Mouse (Mus musculus) kidney, postnatal 14 days (tissue): ENCODE measurements around the gene N4bp2.
"Not testable (repeated sequence)": the region's sequence is repeated elsewhere in the genome, so short reads cannot be mapped to it uniquely, and the experiment has no call there.

Experiments used
- DNase-seq: peaks from one replicate; pipeline ENCODE4 v3.0.0; 2022; ENCODE audit warnings: mixed read lengths

The N4bp2 gene

DNA sequence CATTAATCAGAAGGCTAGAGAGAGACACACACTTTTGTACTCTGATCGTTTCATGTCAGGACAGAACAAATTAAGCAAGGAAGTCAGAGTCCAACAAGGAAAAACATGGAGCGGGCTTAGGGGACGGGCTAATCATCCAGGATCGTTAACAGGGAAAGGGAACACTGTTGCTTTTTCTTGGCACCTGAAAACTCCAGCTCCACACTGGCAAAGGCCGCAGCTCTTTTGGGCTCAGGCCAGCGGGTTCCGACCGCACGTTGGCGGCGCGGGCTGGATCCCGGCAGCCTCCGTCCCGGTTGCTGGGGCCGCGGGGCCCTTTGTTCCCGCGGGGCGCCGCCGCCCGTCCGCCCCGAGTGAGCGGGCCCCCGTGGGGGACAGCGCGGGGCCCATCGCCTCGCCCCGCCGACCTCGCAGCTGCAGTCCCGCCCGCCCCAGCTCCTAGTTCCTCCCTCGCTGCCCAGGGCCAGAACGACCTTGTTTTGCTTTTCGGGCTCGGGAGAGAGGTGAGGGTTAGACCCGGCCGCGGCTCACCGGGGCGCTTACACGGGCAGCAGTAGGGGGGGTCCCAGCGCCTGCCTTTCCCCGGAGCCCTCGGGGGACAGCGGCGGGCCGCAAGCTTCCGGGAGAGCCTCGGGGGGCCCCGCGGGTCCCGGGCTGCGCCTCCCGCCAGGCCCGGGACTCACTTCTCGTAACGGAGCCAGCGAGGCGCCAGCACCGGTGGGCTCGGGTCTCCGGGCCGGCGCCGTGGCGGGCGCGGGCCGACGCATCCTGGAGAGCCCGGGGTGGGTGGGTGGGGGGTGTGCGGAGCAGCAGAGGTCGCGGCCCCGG lies at the start of gene N4bp2:
Gene N4bp2, plus strand, starts transcription at position 434 of the 828 bp plus-strand sequence.
- DNase-seq: peak; percentile 87

DNA sequence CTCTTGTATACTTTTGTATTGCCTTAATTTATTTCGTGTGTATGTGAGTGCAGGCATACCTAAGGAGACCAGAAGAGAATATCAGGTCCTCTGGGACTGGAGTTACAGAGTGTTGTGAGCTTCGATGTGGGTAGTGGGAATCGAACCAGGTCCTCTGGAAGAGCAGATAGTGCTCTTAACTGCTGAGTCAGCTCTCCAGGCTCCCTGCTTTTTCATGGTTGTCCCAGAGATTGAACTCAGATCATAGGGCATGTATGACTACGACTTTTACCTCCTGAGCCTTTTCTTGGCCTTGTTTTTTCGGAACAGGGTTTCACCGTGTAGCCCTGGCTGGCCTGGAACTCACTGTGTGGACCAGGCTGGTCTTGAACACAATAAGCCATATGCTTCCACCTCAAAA lies 48.2 kb upstream of the N4bp2 start:
- no peak for DNase-seq

DNA sequence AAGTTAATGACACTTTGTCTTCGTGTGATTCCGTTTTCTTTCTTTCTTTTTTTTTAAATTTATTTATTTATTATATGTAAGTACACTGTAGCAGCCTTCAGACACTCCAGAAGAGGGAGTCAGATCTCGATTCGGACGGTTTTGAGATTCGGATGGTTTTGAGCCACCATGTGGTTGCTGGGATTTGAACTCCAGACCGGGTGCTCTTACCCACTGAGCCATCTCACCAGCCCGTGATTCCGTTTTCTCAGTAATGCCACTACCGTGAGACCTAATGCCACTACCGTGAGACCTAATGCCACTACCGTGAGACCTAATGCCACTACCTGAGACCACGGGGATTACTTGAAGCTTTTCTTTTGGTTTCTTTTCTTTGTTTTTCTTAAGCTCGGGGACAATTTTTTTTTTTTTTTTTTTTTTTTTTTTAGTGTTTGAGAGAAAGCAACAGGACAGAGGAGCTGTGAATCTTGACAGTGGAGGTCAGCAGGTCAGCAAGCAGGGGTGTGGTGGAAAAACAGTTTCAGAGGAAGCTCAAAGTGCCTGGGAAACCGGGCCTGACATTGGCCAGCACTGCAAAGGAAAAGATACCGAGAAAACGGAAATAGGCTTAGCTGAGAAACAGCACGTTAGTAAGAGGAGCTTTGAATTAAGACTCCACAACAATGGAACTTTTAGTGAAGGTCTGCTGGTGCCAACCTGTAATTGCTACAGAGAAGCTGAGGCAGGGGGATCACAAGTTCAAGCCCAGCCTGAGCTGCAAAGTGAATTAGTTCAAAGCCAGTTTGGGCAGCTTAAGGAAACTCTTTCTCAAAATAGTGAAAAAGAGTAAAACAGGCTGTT lies 46.0 kb upstream of the N4bp2 start:
- peak; percentile 20 for DNase-seq

DNA sequence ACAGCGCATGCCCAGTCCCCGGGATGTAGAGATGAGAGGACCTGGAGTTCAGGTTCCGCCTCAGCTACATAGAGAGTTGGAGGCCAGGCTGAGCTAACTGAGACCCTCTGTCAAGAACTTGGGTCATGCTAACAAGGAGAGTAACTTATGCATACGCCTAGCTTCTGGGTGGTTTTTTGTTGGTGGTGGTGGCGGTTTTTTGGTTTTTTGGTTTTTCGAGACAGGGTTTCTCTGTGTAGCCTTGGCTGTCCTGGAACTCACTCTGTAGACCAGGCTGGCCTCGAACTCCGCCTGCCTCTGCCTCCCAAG lies 45.5 kb upstream of the N4bp2 start:
- not testable (repeated sequence) for DNase-seq

DNA sequence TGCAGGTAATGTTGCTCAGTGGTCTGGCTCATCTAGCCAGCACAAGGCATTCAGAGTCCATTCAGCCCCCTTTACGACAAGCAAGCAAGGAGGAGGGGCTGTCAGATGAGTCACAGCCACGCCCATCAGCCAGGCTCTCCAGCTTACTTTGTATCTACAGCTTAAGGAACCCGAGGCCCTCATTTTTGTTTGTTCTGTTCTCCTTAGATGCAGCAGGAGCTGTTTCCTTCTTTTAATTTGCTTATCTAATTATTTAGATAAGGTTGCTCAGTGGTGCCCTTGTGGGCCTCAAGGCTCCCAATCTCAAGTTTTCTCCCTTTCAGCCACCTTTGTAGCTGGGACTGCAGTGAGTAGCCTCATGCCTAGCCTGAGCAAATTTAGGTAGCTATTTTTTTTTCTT lies 45.0 kb upstream of the N4bp2 start:
- no peak for DNase-seq

DNA sequence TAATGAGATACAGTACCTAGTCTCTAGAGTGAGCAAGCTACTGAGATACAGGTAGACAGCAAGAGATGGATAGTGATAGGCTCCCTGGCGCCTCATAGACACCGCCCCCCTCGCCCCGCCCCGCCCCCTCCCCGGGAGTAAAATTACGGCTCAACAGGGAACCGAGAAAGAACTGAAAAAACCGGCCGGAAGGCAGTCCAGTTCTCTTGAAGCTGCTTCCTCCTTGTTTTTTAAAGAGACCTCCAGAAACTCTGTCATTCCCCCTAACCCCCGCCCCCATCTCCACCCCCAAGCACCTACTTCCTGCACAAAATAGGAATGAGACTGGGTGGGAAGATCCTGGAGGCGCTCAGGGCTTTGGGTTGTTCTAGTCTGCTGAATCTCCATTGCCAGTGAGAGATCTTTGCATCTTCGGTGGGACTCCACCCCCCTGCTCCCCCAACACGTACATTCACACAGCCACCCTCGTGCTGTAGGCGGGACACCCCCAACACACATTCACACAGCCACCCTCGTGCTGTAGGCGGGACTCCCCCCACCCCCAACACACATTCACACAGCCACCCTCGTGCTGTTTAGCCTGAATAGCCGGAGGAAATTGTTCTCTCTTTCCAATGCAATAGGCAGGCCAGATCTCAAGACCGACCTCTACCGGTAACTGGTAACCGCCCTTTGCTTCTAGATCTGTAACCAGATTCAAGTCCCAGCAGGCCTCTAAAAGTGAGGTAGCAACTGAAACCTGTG lies 38.8 kb upstream of the N4bp2 start:
- DNase-seq: peak; percentile 77

DNA sequence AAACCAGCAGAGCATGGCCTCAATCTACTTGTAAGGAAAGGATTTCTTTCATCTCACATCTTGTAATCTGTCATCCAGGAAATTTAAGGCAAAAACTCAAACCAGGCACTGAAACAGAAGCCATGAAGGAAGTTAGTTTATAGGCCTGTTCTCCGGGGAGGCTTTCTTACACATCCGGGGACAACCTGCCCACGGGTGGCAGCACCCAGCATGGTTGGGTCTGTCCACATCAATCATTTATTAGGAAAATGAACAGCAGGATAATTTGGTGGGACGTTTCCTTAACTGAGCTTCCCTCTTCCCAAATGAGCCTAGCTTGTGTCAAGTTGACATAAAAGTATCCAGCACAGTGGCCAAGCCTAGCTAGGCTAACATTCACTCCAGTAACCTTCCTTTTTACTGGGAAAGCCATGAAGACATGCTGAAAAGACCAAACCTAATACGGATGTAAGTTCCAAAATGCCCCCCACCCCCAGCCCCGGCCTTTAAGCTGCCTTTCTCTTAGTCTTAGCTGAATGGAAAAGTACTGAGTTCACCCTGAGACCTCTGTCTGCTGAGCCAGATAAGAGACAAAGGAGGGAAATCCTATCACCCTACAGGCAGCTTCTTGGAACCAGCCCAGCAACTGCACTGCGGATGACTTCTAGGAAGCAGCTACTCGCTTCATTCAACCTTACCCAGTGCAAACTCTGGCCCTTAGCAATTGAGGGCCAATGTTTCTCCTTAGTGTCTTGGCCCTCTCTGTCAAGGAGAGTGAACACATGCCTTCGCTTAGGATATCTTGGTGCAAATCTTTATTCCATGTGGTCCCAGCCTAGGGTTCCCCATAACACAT lies 31.9 kb upstream of the N4bp2 start:
- DNase-seq: peak; percentile 81

DNA sequence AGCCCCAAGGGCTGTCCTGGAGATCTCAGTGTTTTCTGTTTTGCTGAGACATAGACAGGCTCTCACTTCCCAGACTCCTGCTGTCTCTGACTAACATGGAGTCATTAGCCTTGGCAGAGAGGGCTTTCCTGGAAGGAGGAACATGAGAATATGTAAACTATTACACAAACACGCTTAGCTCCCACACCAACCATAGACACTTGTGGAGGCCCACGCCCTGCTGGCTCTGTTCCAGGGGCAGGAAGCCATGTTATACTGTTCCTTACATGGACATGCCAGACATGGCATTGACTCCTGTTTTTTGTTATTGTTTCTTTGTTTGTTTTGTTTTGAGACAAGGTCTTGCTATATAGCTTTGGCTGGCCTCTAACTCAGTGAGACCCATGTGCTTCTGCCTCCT lies 27.7 kb upstream of the N4bp2 start:
- DNase-seq: no peak

DNA sequence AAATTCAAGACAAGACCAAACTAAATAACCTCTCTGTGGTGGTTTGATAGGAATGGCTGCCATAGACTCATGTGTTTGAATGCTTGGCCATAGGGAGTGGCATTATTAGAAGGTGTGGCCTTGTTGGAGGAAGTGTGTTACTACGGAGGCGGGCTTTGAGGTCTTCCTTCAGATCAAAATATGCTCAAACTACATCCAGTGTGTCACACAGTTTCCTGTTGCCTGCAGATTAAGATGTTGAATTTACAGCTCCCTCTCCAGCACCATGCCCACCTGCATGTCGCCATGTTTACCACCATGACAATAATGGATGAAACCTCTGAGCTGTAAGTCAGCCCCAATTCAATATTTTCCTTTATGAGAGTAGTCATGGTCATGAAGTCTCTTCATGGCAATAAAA lies 24.0 kb upstream of the N4bp2 start:
- DNase-seq: no peak

DNA sequence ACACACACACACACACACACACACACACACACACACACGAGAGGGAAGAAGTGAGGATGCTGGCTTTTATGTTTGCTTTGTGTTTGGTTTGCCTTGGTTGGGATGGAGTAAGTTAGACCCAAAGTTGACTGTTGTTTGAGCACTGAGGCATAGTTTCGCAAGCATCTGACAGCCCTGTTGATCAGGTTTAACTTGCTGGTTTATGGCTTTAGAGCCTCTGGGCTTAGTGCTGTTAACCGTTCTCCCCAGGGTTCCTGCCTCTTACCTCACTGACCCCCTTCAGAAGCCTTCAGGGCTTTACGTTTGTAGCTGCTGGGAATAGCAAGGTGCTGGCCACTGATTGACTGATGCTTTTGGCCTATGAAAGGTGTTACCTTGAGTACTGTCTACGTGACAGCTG lies 16.4 kb upstream of the N4bp2 start:
- DNase-seq: no peak

DNA sequence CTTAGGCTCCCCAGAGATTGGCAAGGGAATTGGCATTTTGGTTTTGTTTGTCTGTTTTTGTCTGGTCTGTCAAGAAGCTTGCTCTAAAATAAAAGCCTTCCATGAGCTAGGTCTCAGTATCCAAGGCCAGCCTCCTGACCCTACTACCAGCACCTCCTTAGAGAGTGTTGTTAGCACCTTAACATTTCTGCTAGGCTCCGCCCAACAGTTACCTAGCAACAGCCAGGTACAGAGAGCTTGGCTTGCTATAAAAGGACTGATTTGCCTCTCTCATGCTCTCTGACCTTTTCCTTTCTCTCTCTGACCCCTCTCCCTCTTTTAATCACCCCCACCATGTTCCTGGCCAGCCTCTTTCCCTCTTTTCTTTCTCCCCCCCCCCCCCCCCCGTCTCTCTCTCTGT lies 14.9 kb upstream of the N4bp2 start:
- DNase-seq: no peak

DNA sequence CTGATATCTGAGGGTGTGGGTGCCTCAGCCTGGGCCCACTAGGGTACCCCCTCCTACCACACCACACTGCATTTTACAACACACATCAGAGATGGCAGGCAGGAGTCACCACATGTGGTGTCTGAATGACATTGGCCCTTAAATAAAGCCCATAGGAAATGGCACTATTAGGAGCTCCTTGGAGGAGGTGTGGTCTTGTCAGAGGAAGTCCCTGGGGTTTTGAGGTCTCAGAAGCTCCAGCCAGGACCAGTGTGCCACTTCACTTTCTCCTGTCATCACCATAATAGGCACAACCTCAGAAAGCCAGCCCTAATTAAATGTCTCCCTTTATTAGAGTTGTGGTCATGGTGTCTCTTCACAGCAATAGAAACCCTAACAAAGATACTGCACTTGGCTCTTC lies 14.4 kb upstream of the N4bp2 start:
- no peak for DNase-seq

DNA sequence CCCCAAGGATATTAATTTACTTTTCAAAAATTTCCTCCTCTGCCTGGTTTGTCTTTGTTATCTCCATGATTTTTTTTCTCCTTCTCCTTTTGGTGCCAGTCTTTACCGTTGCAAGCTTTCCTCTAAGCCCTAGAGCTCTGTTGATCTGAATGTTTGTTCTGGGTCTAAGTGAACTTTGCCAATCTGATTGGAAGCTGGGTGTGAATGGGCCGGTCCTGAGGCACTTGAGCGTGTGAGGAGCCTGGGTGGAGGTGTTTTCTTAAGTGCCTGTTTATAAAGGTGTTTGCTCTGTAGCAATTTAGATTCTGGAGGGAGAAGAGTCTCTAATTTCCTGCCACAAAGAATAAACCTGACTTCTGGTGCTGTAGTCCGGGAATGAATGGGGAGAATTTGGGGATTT lies 11.3 kb upstream of the N4bp2 start:
- DNase-seq: no peak

DNA sequence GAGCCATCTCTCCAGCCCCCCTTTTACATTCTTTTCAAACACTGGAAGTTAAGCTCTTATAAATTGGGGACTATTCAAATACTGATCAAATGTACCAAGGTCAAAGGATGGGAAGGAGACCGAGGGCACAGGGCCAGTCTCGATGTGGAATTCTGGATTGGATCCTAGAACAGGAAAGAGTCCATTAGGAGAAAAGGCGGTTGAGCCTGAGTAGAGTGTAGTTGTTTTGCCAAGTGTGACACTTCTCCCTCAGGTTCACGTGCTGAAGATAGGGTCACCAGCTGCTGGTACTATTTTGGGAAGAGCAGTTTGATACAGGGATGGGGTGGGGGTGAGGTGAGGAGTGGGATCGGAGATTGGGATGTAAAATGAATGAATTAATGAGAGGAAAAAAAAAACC lies 7.5 kb upstream of the N4bp2 start:
- no peak for DNase-seq

DNA sequence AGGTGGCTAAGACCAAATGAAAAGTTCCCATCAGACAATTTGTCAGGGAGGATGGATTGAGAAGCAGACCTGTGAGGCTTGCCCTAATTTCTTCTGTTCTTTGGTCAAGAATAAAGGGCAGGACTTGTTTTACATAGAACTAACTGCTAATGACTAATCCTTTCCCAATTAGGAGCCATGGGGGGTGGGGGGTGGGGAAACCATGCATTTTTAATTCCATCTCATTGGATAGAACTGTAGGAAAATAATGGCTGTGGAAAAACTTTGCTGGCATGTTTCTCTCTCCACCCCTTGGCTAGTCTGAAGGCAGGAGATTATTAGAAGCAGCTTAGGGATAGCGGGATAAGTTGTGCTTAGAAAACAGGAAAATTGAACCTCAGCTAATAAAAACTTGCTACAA lies 6.2 kb upstream of the N4bp2 start:
- DNase-seq: no peak

DNA sequence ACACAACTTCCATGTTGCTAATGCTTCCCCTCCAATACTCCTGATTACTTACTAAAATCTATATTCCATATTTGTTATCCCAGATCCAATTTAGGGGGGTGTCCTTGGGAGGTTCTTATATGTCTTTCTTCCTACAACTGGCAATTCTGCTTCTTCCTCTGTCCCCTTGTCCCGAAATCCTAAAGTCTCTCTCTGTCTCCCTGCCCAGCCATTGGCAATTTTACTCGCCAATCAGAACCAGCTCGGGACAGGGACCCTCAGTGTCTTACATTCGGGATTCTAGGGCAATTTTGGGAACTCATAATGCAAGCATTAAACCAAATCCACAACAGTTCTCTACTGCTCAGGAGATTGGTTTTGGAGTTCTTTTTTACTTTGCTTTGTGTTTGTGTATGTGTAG lies 3.3 kb upstream of the N4bp2 start:
- no peak for DNase-seq

DNA sequence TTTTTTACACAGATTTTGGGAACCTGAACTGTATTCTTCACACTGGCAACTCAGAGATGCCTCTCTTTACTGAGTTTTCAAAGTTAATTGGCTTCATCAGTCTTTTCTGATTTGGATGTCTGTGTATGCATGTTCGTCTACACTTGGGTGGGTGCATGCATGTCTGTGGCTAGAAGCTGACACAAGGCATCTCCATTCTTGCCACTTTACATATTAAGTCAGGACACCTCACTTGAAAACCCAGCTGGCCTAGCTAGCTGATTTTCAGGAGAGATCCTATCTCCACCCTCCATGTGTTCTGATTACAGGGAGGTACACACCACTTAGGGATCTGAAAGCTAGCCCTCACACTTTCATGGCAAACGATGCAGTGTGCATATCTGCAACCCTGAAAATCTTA lies 2.7 kb upstream of the N4bp2 start:
- DNase-seq: no peak

DNA sequence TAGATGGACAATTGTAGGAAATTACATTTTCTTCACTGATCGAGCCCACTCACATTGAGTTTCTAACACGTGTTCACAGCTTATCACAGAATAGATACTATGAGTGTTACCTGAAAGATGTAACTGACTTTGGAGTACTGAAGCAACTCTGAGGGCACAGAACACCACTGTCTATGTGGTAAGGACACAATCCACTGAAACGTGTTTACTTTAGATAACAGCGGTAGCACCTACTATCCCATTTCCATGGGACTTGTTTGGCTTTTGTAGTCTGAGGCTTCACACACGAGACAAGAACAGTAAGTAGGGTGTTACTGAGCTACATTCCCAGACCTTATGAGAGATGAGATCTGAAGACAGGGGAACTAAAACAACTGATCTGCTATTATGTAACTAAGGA lies 2.3 kb upstream of the N4bp2 start:
- DNase-seq: no peak

DNA sequence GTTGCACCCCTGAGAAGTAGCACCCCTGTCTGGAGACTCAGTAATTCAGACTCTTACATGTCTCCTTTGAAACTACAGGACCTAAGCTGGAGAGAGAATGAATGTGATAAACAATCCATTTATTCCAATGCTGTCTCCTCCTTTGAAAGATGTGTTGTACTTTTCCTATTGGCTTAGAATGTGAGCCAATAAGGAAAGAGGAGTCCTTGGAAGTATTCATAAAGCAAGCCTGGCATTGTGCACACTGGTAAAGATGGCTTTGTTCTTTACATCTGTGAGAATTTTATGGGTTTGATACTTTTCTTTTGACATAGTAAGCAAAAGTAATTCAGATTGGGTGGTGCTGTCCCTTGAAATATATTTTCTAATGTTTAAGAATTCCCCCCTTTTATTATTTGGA lies 1.4 kb upstream of the N4bp2 start:
- DNase-seq: no peak

DNA sequence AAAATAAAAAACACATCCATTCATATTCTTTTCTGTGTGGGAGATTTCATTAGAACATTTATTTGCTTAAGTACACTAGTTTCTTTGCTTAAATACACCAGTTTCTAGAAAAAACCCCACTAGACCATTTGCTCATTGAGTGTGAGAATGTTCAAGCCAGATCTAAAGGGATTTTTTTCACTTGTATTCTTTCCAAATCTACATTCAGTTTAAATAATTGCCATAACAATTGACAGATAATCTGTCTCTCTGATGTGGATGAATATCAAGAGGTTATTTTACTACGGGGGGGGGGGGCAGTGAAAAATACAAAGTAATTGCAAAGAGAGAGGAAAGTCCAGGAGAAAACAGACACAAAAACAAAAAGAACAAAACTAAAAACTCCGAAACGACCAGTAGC lies 635 bp upstream of the N4bp2 start:
- DNase-seq: no peak

DNA sequence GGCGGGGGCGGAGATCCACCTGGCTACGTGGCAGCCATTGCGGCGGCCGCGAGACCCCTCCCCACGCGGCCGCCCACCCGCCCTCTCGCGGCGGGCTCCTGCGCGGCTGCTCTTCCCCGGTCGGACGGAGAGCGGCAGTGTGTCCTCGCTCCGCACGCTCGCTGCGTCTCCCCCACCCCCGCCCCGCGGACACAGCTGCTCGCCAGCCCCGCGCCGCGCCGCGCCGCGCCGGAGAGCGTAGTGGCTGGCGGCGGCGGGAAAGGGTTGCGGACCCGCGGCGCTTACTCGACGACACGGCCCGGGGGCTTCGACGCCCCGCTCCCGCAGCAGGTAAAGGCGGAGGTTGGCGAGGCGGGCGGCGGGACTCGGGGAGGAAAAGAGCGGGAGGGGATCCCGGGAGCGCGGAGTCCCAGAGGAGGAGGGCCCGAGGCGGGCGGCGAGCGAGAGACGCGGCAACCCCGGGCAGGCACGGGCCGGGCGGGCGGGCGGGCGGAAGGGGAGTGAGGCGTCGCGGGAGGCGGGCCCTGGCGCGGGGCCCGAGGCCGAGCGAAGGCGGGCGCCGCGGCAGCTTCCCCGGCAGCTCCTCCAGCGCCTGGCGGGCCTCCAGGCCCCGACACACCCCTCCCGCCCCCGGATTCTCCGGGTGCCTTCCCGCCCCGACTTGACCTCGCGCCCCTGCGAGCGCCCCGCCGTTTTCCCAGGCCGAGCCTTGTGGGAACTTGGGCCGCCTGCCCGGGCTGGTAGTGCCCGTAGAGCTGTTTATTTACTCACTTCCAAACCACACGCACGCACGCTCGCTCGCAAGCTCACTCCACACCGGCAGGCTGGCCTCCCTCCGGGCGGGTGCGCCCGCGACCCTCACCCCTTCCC lies 830 bp downstream of the N4bp2 start:
- peak; percentile 94 for DNase-seq
